Mouse (Mus musculus) ES-E14 (cell line): ENCODE data around the gene Ugt1a1.

Experiments
- CHD2 ChIP-seq: IDR thresholded peaks from 2 replicates; pipeline ENCODE4 v1.6.1; 2014; ENCODE audit warnings: mild to moderate bottlenecking, low read depth, low read length, inconsistent platforms
- HCFC1 ChIP-seq: IDR thresholded peaks from 2 replicates; pipeline ENCODE4 v1.6.1; 2012; ENCODE audit warnings: low read length, inconsistent platforms, borderline replicate concordance; ENCODE audit not compliant: insufficient read depth
- MAFK ChIP-seq: IDR thresholded peaks from 2 replicates; pipeline ENCODE4 v1.6.1; 2014; ENCODE audit warnings: mild to moderate bottlenecking, low read depth, low read length, inconsistent platforms; ENCODE audit not compliant: insufficient read depth
- ZC3H11A ChIP-seq: IDR thresholded peaks from 2 replicates; pipeline ENCODE4 v1.6.1; 2012; ENCODE audit warnings: low read depth, mild to moderate bottlenecking, inconsistent platforms, low read length, borderline replicate concordance
- ZNF384 ChIP-seq: IDR thresholded peaks from 2 replicates; pipeline ENCODE4 v1.6.1; 2012; ENCODE audit warnings: low read depth, low read length, inconsistent platforms

- TF ChIP-seq ZNF384 (no peak), MAFK (no peak), CHD2 (no peak), HCFC1 (no peak), ZC3H11A (no peak)
These were observed 34.6 kb downstream of the Ugt1a1 start for GRCm38 (mm10) chr1:88246386-88246785.
